Mouse (Mus musculus) kidney, adult 2 months (tissue): ENCODE measurements around the gene Gm6993. TPM values are rescaled to one million over a fixed set of nuclear protein-coding genes. Genes with fewer than 3 reads are reported as not detected.

Experiments used
- DNase-seq: peaks from one replicate; pipeline ENCODE4 v3.0.0; 2021
- H3K27ac ChIP-seq: fragments of 200-500 bp; 2 replicates; pipeline ENCODE4 v1.5.1; 2012; ENCODE audit warnings: low read depth, low read length, control low read depth, inconsistent platforms; ENCODE audit not compliant: insufficient read depth
- H3K27me3 ChIP-seq: fragments of 200-500 bp; replicated peaks from 2 replicates; pipeline ENCODE4 v1.6.1; 2012; ENCODE audit warnings: mild to moderate bottlenecking, moderate library complexity, low read length, inconsistent platforms; ENCODE audit not compliant: control insufficient read depth, insufficient read depth
- H3K36me3 ChIP-seq: fragments of 200-500 bp; 2 replicates; pipeline ENCODE4 v1.6.1; 2012; ENCODE audit warnings: mild to moderate bottlenecking, moderate library complexity, low read length, inconsistent platforms; ENCODE audit not compliant: control insufficient read depth, insufficient read depth
- H3K4me1 ChIP-seq: fragments of 200-500 bp; 2 replicates; pipeline ENCODE4 v1.6.1; 2011; ENCODE audit warnings: low read length; ENCODE audit not compliant: control insufficient read depth, insufficient read depth
- H3K4me3 ChIP-seq: fragments of 200-500 bp; 2 replicates; pipeline ENCODE4 v1.5.1; 2011; ENCODE audit warnings: mild to moderate bottlenecking, low read depth, low read length, control low read depth; ENCODE audit not compliant: insufficient read depth
- CTCF ChIP-seq: fragments of 200-500 bp; conservative IDR thresholded peaks from 2 replicates; pipeline ENCODE4 v1.5.1; 2011; ENCODE audit warnings: low read depth, mild to moderate bottlenecking, control low read depth, low read length, moderate library complexity, mixed read lengths; ENCODE audit not compliant: insufficient read depth, insufficient read length
- POLR2A ChIP-seq: fragments of 200-500 bp; IDR thresholded peaks from one replicate; pipeline ENCODE4 v1.6.1; 2011; ENCODE audit warnings: low read depth, low read length, control low read depth
- WGBS: fragments of 180-500 bp; shearing (Covaris S2); methylation state at CpG from one replicate; pipeline ENCODE4 v1.1.7; 2018; 5-methylcytosine and 5-hydroxymethylcytosine counted together
- polyA plus RNA-seq: library from polyadenylated mRNA; depleted of rRNA; stranded (reverse); fragments of >200 nt; gene quantifications from 2 replicates; pipeline ENCODE4 v1.2.3, GENCODE M21; 2012

The Gm6993 gene
- polyA plus RNA-seq, 1 experiment: not detected

DNA sequence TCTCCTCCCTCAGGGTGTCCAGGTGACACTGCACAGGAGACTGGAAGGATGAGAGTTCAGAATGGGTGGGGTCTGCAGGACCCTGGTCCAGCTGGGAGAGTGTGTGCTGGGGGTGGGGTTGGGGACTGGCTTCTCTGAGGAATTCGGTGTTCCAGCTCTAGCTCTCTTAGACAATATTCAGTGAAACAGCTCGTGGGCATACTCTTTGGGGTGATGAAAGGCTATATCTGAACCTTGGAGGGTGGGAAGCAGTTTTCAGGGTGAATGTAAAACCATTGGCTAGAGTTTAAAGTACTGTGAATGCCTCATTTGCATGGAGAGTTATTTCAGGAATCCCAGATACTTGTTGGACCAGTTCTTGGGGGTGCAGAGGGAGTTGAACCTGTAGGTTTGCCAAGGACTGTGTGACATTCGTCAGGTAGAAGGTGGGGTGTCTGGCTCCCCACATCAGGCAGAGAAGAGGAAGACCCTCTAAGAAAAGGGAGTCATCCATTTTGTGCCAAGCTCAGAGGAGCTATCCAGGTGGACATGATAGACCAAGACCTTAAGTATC lies 1.5 kb upstream of the Gm6993 start:
- no peaks in the 10 kb centered on the region for H3K27me3 ChIP-seq

DNA sequence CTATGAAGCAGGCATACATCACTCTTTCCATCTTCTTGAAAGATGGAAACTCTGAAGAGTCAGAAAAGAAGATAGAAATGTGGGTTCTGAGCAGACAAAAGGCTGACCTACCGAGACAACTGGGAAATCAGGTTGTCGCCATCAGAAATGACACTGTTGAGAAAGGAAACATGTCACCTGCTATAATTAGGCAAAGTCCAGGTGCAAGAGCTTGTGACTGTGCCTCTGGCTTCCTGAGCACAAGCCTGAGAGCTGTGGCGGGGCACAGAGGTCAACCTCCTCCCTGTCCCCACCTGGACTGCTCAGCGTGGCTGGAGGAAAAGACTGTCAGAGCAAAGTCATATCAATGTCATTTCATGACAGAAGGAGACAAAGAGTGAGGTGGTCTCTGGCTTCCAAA lies 772 bp upstream of the Gm6993 start:
- H3K36me3 ChIP-seq: no peaks in the 10 kb centered on the region
- TF ChIP-seq POLR2A (no peak), CTCF (no peak)
- H3K27me3 ChIP-seq: no peaks in the 10 kb centered on the region
- H3K4me3 ChIP-seq: no peak overlapping the region
- no peak overlapping the region for H3K27ac ChIP-seq
- 47% methylated on average over 4 of the region's 4 CpGs for WGBS
- peaks cover 2% of the 10 kb centered on the region; the same call in 1 of the 2 replicates for H3K4me1 ChIP-seq
- no peak for DNase-seq

More for the DNA sequence above, 1.5 kb upstream of the Gm6993 start:
- Histone ChIP-seq H3K4me1 (peaks cover 2% of the 10 kb centered on the region; the same call in 1 of the 2 replicates), H3K27ac (peak overlapping the region; percentile 62; the same call in 1 of the 2 replicates), H3K4me3 (no peak overlapping the region), H3K36me3 (no peaks in the 10 kb centered on the region)
- no peak for TF ChIP-seq POLR2A
- TF ChIP-seq CTCF: no peak
- WGBS: 57% methylated on average over 3 of the region's 3 CpGs
- DNase-seq: peak; percentile 52

DNA sequence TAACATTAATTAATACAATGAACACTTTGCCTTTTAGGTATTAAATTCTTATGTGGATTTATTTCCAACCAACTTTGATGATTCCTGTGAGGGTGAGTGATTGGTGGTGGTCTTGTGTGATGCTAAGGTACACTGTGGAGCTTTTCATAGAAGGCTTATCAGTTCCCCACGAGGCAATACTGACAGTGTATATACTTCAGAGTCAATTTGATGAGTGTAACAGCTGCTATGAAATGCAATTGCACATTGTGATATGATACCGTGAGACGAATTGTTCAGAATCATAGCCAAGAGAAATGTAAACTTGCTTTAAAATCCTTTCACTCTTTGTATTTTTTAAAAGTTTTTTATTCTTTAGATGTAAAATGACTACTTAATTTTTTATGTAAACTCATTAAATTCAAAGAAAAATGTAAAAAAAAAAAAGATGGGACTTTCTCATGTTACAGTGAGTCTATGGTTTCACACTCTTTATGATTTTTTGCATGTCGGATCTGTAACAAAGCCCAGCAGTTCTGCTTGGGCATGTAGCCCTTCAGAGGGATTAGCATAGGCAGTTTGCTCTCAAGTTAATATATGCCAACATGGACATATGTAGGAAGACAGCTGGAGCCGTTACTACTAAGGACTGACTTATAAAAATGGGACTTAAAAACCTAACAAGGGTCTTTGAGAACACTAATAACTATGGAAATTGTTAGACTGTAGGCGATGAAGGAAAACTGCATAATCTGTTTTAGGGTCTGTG lies 1.2 kb downstream of the Gm6993 start:
- WGBS: 84% methylated on average over 6 of the region's 6 CpGs

DNA sequence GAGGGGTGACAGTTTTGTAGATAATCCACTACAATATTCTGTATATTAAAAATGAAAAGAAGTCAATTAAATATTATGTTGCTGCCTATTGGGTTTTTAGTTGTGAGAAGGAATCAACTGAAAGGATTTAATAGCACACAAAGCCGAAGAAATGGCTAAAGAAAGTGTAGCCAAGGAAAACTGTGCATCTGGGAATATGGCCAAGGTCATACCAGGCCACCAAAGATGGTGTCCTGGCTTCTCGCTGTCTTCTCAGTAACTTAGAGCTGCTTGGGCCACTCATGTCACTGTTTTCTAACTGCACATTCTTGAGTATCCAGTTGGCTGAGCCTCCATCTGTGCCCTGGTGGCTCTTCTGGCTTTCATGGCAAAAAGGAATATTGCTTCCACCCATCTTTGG lies 3.4 kb downstream of the Gm6993 start:
- no peak for TF ChIP-seq CTCF
- no peak for TF ChIP-seq POLR2A
- H3K4me3 ChIP-seq: no peak overlapping the region
- WGBS: 41% methylated on average over 2 of the region's 2 CpGs
- no peaks in the 10 kb centered on the region for H3K27me3 ChIP-seq
- H3K27ac ChIP-seq: no peak overlapping the region
- H3K36me3 ChIP-seq: no peaks in the 10 kb centered on the region
- H3K4me1 ChIP-seq: peaks cover 5% of the 10 kb centered on the region; the same call in 1 of the 2 replicates
- no peak for DNase-seq

More for the DNA sequence above, 1.2 kb downstream of the Gm6993 start:
- Histone ChIP-seq H3K4me3 (no peak overlapping the region), H3K27me3 (no peaks in the 10 kb centered on the region), H3K27ac (no peak overlapping the region), H3K36me3 (no peaks in the 10 kb centered on the region), H3K4me1 (peaks cover 2% of the 10 kb centered on the region; the same call in 1 of the 2 replicates)
- no peak for DNase-seq
- TF ChIP-seq POLR2A (no peak), CTCF (no peak)

DNA sequence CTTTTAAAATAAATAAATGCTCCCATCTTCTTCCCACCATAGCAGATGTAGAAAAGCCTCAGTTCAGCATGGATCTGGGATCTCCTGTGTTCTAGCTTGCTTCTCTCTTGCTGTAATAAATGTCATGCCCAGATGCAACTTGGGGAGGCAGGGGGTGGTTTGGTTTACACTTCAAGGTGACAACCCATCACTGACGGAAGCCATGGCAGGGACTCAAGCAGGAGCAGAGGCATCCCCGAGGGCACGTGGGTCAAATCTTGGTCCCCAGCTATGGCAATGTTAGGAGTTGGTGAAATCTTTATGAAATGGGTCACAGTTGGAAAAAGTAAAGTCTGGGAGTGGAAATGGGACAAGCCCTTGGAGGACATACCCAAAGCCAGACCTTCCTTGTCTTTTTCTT lies 4.1 kb downstream of the Gm6993 start:
- TF ChIP-seq CTCF: no peak
- no peak for TF ChIP-seq POLR2A
- 97% methylated on average over 3 of the region's 3 CpGs for WGBS
- no peak for DNase-seq
- H3K36me3 ChIP-seq: no peaks in the 10 kb centered on the region
- no peak overlapping the region for H3K27ac ChIP-seq
- peaks cover 3% of the 10 kb centered on the region; the same call in 1 of the 2 replicates for H3K4me1 ChIP-seq
- no peaks in the 10 kb centered on the region for H3K27me3 ChIP-seq
- no peak overlapping the region for H3K4me3 ChIP-seq

DNA sequence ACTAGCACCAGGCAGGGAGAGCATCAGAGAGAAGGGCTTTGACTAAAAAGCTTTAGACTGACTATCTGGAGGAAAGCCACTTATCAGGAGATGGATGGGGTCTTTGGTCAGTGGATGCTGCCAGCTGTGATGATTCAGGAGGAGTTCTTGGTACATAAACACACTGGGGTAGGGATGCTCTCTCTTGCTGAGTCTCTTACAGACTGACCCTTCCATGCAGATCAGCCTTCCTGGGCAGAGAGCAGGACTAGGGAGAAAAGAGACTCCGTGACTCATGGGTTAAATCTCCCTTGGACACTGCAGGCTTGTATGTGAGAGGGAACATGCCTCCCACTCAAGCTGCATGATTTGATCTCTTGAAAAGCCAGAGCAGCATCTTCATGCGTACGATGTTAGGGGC lies 5.6 kb downstream of the Gm6993 start:
- Histone ChIP-seq H3K36me3 (no peaks in the 10 kb centered on the region), H3K27ac (no peak overlapping the region), H3K4me3 (no peak overlapping the region), H3K4me1 (peaks cover 3% of the 10 kb centered on the region; the same call in 1 of the 2 replicates), H3K27me3 (no peaks in the 10 kb centered on the region)
- TF ChIP-seq POLR2A: no peak
- TF ChIP-seq CTCF: no peak
- DNase-seq: no peak
- WGBS: 77% methylated on average over 3 of the region's 3 CpGs

DNA sequence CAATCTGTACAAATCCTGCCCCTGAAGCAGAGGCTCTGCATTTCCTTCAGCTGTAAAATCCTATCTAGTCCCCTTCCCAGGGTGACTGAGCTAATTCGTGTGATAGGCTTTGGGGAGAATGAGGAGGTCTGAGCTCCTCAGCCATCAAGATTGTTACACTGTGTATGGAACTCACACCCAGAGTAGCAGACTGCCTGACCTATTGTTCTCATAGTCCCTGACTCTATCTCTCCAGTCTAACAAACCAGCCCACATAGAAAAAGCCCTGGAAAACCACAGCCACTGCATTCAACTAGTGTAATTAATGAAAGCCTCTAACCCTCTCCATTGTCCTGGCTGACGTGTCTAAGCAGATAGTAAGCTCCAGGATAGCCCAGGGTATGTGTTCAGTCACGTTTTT lies 6.0 kb downstream of the Gm6993 start:
- Histone ChIP-seq H3K4me3 (no peak overlapping the region), H3K4me1 (peaks cover 3% of the 10 kb centered on the region; the same call in 1 of the 2 replicates), H3K27ac (no peak overlapping the region), H3K27me3 (no peaks in the 10 kb centered on the region), H3K36me3 (no peaks in the 10 kb centered on the region)
- 82% methylated on average over 3 of the region's 3 CpGs for WGBS
- TF ChIP-seq POLR2A: no peak
- DNase-seq: no peak
